Mouse (Mus musculus) testis, adult 2 months (tissue): Measurements from ENCODE around the gene Opcml.

Experiments used
- CTCF ChIP-seq: fragments of 200-500 bp; IDR thresholded peaks from 2 replicates; pipeline ENCODE4 v1.5.1; 2012; ENCODE audit warnings: low read depth, mild to moderate bottlenecking, inconsistent platforms, low read length, moderate library complexity; ENCODE audit not compliant: control insufficient read depth, insufficient read depth, insufficient replicate concordance
- POLR2A ChIP-seq: fragments of 200-500 bp; IDR thresholded peaks from 2 replicates; pipeline ENCODE4 v1.6.1; 2012; ENCODE audit warnings: low read depth, mild to moderate bottlenecking, inconsistent platforms, low read length, moderate library complexity; ENCODE audit not compliant: control insufficient read depth

GRCm38 (mm10) chr9:28178123-28178887 lies 387.7 kb downstream of the Opcml start:
- TF ChIP-seq POLR2A (no peak), CTCF (no peak)
